Mouse (Mus musculus) cerebellum, postnatal 14 days (tissue): ENCODE measurements around the gene Hs6st2.
A peak's percentile ranks its signal among the peaks of the same experiment; 100 is the strongest.

Source experiments
- DNase-seq, 2 experiments: peaks; one replicate each; pipeline ENCODE4 v3.0.0; 2021; ENCODE audit warnings: mixed read lengths in 2 of 2

Gene Hs6st2

GRCm38 (mm10) chrX:51681756-51682155 lies at the start of gene Hs6st2:
Hs6st2 (minus strand) TSS chrX:51681856.
- no peak for DNase-seq

- no peak for DNase-seq
Observed at GRCm38 (mm10) chrX:51714086-51714745, 32.6 kb upstream of the Hs6st2 start.

GRCm38 (mm10) chrX:51712996-51713395 lies 31.3 kb upstream of the Hs6st2 start:
- no peak for DNase-seq

- no peak for DNase-seq
Observed at GRCm38 (mm10) chrX:51702823-51703222, 21.2 kb upstream of the Hs6st2 start.

GRCm38 (mm10) chrX:51699079-51699478 lies 17.4 kb upstream of the Hs6st2 start:
- no peak for DNase-seq

GRCm38 (mm10) chrX:51686048-51686949 lies 4.6 kb upstream of the Hs6st2 start:
- no peak for DNase-seq

- no peak for DNase-seq
Observed at GRCm38 (mm10) chrX:51684336-51685056, 2.8 kb upstream of the Hs6st2 start.

- DNase-seq, result peak; percentile 69
Observed at GRCm38 (mm10) chrX:51681170-51681667, 437 bp downstream of the Hs6st2 start.

GRCm38 (mm10) chrX:51680428-51681169 lies 1.1 kb downstream of the Hs6st2 start:
- peak; percentile 52 to 66 for DNase-seq

GRCm38 (mm10) chrX:51679601-51680427 lies 1.8 kb downstream of the Hs6st2 start:
- peak; percentile 39 to 61 for DNase-seq

GRCm38 (mm10) chrX:51658236-51658635 lies 23.4 kb downstream of the Hs6st2 start:
- DNase-seq, result peak; percentile 28 to 58

GRCm38 (mm10) chrX:51642661-51643257 lies 38.9 kb downstream of the Hs6st2 start:
- peak in 1 of 2 experiments; percentile 4 for DNase-seq

GRCm38 (mm10) chrX:51635756-51636155 lies 45.9 kb downstream of the Hs6st2 start:
- no peak for DNase-seq

- DNase-seq, result no peak
Observed at GRCm38 (mm10) chrX:51631376-51631775, 50.3 kb downstream of the Hs6st2 start.

GRCm38 (mm10) chrX:51614384-51615004 lies 67.2 kb downstream of the Hs6st2 start:
- no peak for DNase-seq

GRCm38 (mm10) chrX:51610743-51611142 lies 70.9 kb downstream of the Hs6st2 start:
- no peak for DNase-seq

GRCm38 (mm10) chrX:51606231-51606863 lies 75.3 kb downstream of the Hs6st2 start:
- no peak for DNase-seq

GRCm38 (mm10) chrX:51592751-51593150 lies 88.9 kb downstream of the Hs6st2 start:
- DNase-seq, result peak; percentile 3 to 9

- no peak for DNase-seq
Observed at GRCm38 (mm10) chrX:51590448-51591010, 91.1 kb downstream of the Hs6st2 start.

- peak in 1 of 2 experiments; percentile 3 for DNase-seq
Observed at GRCm38 (mm10) chrX:51585444-51585843, 96.2 kb downstream of the Hs6st2 start.
